Mouse (Mus musculus) limb, embryonic 12.5 days (tissue): ENCODE measurements around the gene Selenos. TPM values are rescaled to one million over a fixed set of nuclear protein-coding genes. Genes with fewer than 3 reads are reported as not detected.

ENCODE experiments used
- ATAC-seq: fragments of 200-750 bp; cut with Nextera tagmentation; 2 replicates; pipeline ENCODE4 v1.8.0; 2017; ENCODE audit warnings: low read depth, moderate TSS enrichment; ENCODE audit not compliant: insufficient number of reproducible peaks, insufficient read depth, low FRiP score, low TSS enrichment
- H3K27ac ChIP-seq: fragments of 300-500 bp; sonication (generic); 2 replicates; pipeline ENCODE4 v1.5.1; 2016; ENCODE audit warnings: mild to moderate bottlenecking, moderate library complexity
- H3K27me3 ChIP-seq: fragments of 300-500 bp; sonication (generic); 2 replicates; pipeline ENCODE4 v1.6.1; 2016; ENCODE audit warnings: mild to moderate bottlenecking, moderate library complexity
- H3K36me3 ChIP-seq: fragments of 300-500 bp; sonication (generic); 2 replicates; pipeline ENCODE4 v1.6.1; 2016; ENCODE audit warnings: mild to moderate bottlenecking, moderate library complexity
- H3K4me1 ChIP-seq: fragments of 300-500 bp; sonication (generic); replicated peaks from 2 replicates; pipeline ENCODE4 v1.6.1; 2016
- H3K4me2 ChIP-seq: fragments of 300-500 bp; sonication (generic); 2 replicates; pipeline ENCODE4 v1.6.1; 2016; ENCODE audit warnings: mild to moderate bottlenecking, moderate library complexity
- H3K4me3 ChIP-seq: fragments of 300-500 bp; sonication (generic); replicated peaks from 2 replicates; pipeline ENCODE4 v1.5.1; 2016; ENCODE audit warnings: mild to moderate bottlenecking
- H3K9ac ChIP-seq: fragments of 300-500 bp; sonication (generic); replicated peaks from 2 replicates; pipeline ENCODE4 v1.6.1; 2016; ENCODE audit warnings: mild to moderate bottlenecking, moderate library complexity
- H3K9me3 ChIP-seq: fragments of 300-500 bp; sonication (generic); 2 replicates; pipeline ENCODE4 v1.6.1; 2016; ENCODE audit warnings: mild to moderate bottlenecking, moderate library complexity
- WGBS: fragments of 180-500 bp; shearing (Covaris S2); methylation state at CpG from one replicate; pipeline ENCODE4 v1.1.7; 2016; 5-methylcytosine and 5-hydroxymethylcytosine counted together
- polyA plus RNA-seq: library from polyadenylated mRNA; unstranded; fragments of >200 nt; fragmentation: Nextera tagmentation; extraction: Ambion mirVana; gene quantifications from 2 replicates; pipeline ENCODE4 v1.2.1, GENCODE M21; 2016

The Selenos gene
- polyA plus RNA-seq, 1 experiment from 2014 or later = 87.0 TPM

- 80% methylated on average over 1 of the region's 1 CpGs for WGBS
- H3K4me2 ChIP-seq = no peak overlapping the region
- H3K9me3 ChIP-seq = no peaks in the 10 kb centered on the region
- no peak for ATAC-seq
- H3K36me3 ChIP-seq = peaks cover 8% of the 10 kb centered on the region
- no peak overlapping the region for H3K4me3 ChIP-seq
- no peaks in the 10 kb centered on the region for H3K27me3 ChIP-seq
- peaks cover 34% of the 10 kb centered on the region for H3K4me1 ChIP-seq
- H3K9ac ChIP-seq = no peak overlapping the region
- no peak overlapping the region for H3K27ac ChIP-seq
Measured at GRCm38 (mm10) chr7:66120139-66120538, 40.7 kb downstream of the Selenos start.

- Histone ChIP-seq H3K4me1 (peaks cover 34% of the 10 kb centered on the region), H3K9ac (no peak overlapping the region), H3K4me3 (no peak overlapping the region), H3K27ac (no peak overlapping the region), H3K36me3 (peaks cover 15% of the 10 kb centered on the region), H3K9me3 (no peaks in the 10 kb centered on the region), H3K4me2 (0 out of 2 replicates have a peak overlapping the region, but pooled peaks have one; percentile 10), H3K27me3 (no peaks in the 10 kb centered on the region)
- WGBS = 52% methylated on average over 7 of the region's 7 CpGs
- ATAC-seq = no peak
Measured at GRCm38 (mm10) chr7:66120702-66121396, 41.4 kb downstream of the Selenos start.

DNA sequence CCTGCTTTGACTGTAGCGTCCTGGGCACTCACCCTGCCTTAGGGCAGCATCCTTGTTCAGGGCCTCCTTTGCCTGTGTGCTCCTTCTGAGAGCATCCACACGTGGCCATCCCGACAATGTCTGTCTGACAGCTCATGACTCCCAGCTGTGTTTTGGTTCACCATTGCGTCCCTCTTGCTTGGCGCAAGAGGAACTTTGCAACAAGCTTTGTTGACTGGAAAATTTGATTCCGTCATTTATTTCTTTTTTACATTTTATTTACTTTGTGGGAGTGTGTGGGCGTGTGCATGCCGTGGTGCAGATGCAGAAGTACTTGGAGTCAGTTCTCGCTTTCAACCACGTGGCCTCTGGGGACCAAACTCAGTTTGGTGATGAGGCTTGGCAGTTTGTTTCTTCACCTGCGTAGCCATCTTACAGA, 45.1 kb downstream of the Selenos start:
- no peak overlapping the region for H3K4me2 ChIP-seq
- H3K36me3 ChIP-seq = peaks cover 42% of the 10 kb centered on the region
- 86% methylated on average over 11 of the region's 11 CpGs for WGBS

DNA sequence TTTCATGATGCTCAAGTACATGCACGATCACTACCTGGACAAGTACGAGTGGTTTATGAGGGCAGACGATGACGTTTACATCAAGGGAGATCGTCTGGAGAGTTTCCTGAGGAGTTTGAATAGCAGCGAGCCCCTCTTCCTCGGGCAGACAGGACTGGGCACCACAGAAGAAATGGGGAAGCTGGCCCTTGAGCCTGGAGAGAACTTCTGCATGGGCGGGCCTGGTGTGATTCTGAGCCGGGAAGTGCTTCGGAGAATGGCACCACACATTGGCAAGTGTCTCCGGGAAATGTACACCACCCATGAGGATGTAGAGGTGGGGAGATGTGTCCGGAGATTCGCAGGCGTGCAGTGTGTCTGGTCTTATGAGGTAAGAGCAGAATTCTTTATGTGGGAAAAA, 45.9 kb downstream of the Selenos start:
- 88% methylated on average over 14 of the region's 14 CpGs for WGBS
- H3K4me2 ChIP-seq = no peak overlapping the region
- no peak overlapping the region for H3K4me3 ChIP-seq
- no peak overlapping the region for H3K27ac ChIP-seq
- H3K27me3 ChIP-seq = no peaks in the 10 kb centered on the region
- H3K4me1 ChIP-seq = peaks cover 28% of the 10 kb centered on the region
- ATAC-seq = no peak
- no peaks in the 10 kb centered on the region for H3K9me3 ChIP-seq
- no peak overlapping the region for H3K9ac ChIP-seq
- H3K36me3 ChIP-seq = peaks cover 47% of the 10 kb centered on the region

More for the DNA sequence above, 45.1 kb downstream of the Selenos start:
- no peak overlapping the region for H3K9ac ChIP-seq
- no peak for ATAC-seq
- H3K4me3 ChIP-seq = no peak overlapping the region
- H3K27ac ChIP-seq = no peak overlapping the region
- no peaks in the 10 kb centered on the region for H3K27me3 ChIP-seq
- peaks cover 36% of the 10 kb centered on the region for H3K4me1 ChIP-seq
- no peaks in the 10 kb centered on the region for H3K9me3 ChIP-seq

- H3K27ac ChIP-seq = no peak overlapping the region
- peaks cover 13% of the 10 kb centered on the region for H3K4me1 ChIP-seq
- H3K27me3 ChIP-seq = no peaks in the 10 kb centered on the region
- no peaks in the 10 kb centered on the region for H3K9me3 ChIP-seq
- 0 out of 2 replicates have a peak, but pooled peaks have one; percentile 47 for ATAC-seq
- peaks cover 65% of the 10 kb centered on the region for H3K36me3 ChIP-seq
- H3K4me2 ChIP-seq = no peak overlapping the region
- no peak overlapping the region for H3K9ac ChIP-seq
- WGBS = 72% methylated on average over 4 of the region's 4 CpGs
- no peak overlapping the region for H3K4me3 ChIP-seq
Measured at GRCm38 (mm10) chr7:66127951-66128645, 48.6 kb downstream of the Selenos start.

GRCm38 (mm10) chr7:66128857-66129256, 49.4 kb downstream of the Selenos start:
- Histone ChIP-seq H3K27me3 (no peaks in the 10 kb centered on the region), H3K36me3 (peaks cover 65% of the 10 kb centered on the region), H3K4me1 (peaks cover 13% of the 10 kb centered on the region), H3K27ac (no peak overlapping the region), H3K4me3 (no peak overlapping the region), H3K4me2 (no peak overlapping the region), H3K9ac (no peak overlapping the region), H3K9me3 (no peaks in the 10 kb centered on the region)
- 48% methylated on average over 3 of the region's 3 CpGs for WGBS
- ATAC-seq = no peak

- peaks cover 21% of the 10 kb centered on the region for H3K4me1 ChIP-seq
- H3K4me2 ChIP-seq = no peak overlapping the region
- 92% methylated on average over 2 of the region's 2 CpGs for whole genome bisulfite sequencing
- no peak for ATAC-seq
- H3K27me3 ChIP-seq = no peaks in the 10 kb centered on the region
- H3K9ac ChIP-seq = no peak overlapping the region
- H3K4me3 ChIP-seq = no peak overlapping the region
- H3K36me3 ChIP-seq = peaks cover 60% of the 10 kb centered on the region
- H3K9me3 ChIP-seq = no peaks in the 10 kb centered on the region
- no peak overlapping the region for H3K27ac ChIP-seq
Measured at GRCm38 (mm10) chr7:66130296-66130695, 50.8 kb downstream of the Selenos start.

- H3K36me3 ChIP-seq = peaks cover 44% of the 10 kb centered on the region
- H3K9me3 ChIP-seq = no peaks in the 10 kb centered on the region
- H3K27me3 ChIP-seq = no peaks in the 10 kb centered on the region
- no peak overlapping the region for H3K27ac ChIP-seq
- no peak for ATAC-seq
- WGBS = 95% methylated on average over 4 of the region's 4 CpGs
- H3K4me3 ChIP-seq = no peak overlapping the region
- H3K4me2 ChIP-seq = no peak overlapping the region
- no peak overlapping the region for H3K9ac ChIP-seq
- H3K4me1 ChIP-seq = peaks cover 33% of the 10 kb centered on the region
Measured at GRCm38 (mm10) chr7:66131776-66132421, 52.5 kb downstream of the Selenos start.

GRCm38 (mm10) chr7:66134154-66134553, 54.7 kb downstream of the Selenos start:
- Histone ChIP-seq H3K36me3 (peaks cover 27% of the 10 kb centered on the region), H3K4me2 (no peak overlapping the region), H3K27me3 (no peaks in the 10 kb centered on the region), H3K4me1 (peaks cover 29% of the 10 kb centered on the region), H3K27ac (no peak overlapping the region), H3K9ac (no peak overlapping the region), H3K9me3 (no peaks in the 10 kb centered on the region), H3K4me3 (no peak overlapping the region)
- no peak for ATAC-seq
- 96% methylated on average over 3 of the region's 3 CpGs for WGBS

GRCm38 (mm10) chr7:66135644-66136043, 56.2 kb downstream of the Selenos start:
- Histone ChIP-seq H3K4me3 (no peak overlapping the region), H3K9me3 (no peaks in the 10 kb centered on the region), H3K36me3 (peaks cover 26% of the 10 kb centered on the region), H3K27ac (peak overlapping the region; percentile 69), H3K4me1 (peaks cover 41% of the 10 kb centered on the region), H3K9ac (no peak overlapping the region), H3K27me3 (no peaks in the 10 kb centered on the region), H3K4me2 (no peak overlapping the region)
- 83% methylated on average over 3 of the region's 3 CpGs for WGBS
- no peak for ATAC-seq

GRCm38 (mm10) chr7:66136187-66136586, 56.7 kb downstream of the Selenos start:
- 0 out of 2 replicates have a peak, but pooled peaks have one; percentile 52 for ATAC-seq
- no peak overlapping the region for H3K9ac ChIP-seq
- no peaks in the 10 kb centered on the region for H3K27me3 ChIP-seq
- H3K4me2 ChIP-seq = no peak overlapping the region
- peaks cover 47% of the 10 kb centered on the region for H3K4me1 ChIP-seq
- no peaks in the 10 kb centered on the region for H3K9me3 ChIP-seq
- no peak overlapping the region for H3K4me3 ChIP-seq
- peak overlapping the region; percentile 69 for H3K27ac ChIP-seq
- peaks cover 21% of the 10 kb centered on the region for H3K36me3 ChIP-seq
